ENCODE assay signal across 8 mouse cellular contexts in the genomic region with DNA sequence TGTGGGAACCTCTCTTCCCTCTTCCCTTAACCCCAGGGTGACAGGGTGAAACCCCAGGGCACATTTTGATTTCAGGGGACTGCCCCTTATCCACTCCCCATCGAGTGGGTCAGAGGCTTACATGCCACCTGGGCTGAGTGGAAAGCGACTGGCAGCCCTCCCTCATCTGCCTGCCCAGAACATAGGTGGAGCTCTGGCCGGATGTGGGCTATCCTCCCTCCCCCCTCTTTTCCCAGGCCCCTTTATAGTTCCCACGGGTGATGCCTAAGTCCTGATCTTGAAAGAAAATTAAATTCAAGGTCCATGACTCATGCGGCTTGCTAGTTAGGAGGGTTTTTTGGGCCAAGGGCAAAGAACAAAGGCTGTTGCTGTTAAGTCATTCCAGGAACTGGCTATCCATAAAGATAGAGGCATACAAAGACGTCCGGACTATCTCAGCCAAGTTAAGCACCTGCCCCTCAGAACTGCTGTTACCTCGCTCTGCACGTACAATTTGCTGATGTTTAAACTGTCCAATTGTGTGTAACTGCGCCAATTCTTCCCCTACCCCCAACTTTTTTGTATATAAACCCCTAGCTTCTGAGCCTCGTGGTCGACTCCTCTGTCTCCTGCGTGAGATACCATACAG.
DNase-seq lines count a peak whose midpoint lies in the region; ATAC-seq and TF ChIP-seq lines count a peak whose summit lies in the region.
"Not testable (repeated sequence)": the region's sequence is repeated elsewhere in the genome, so short reads cannot be mapped to it uniquely, and the experiment has no call there.

No protein-coding gene starts in this region.

- H3K4me2 ChIP-seq in intestine, postnatal 0 days (replicated peaks; ENCODE audit: low read depth) = peak overlapping the region; percentile 30

- not testable (repeated sequence) for H3K4me1 ChIP-seq in intestine, postnatal 0 days (replicated peaks; ENCODE audit: control insufficient read depth, insufficient read depth, low read length)

- H3K9me3 ChIP-seq in intestine, postnatal 0 days (ENCODE audit: control insufficient read depth) = not testable (repeated sequence)

- H3K36me3 ChIP-seq in intestine, postnatal 0 days (ENCODE audit: control insufficient read depth, insufficient read depth); splenic B cell, adult 2 months (ENCODE audit: control insufficient read depth, insufficient read depth, low read length, poor library complexity, severe bottlenecking): not testable (repeated sequence)

- 36% methylated on average over 13 of the region's 13 CpGs for WGBS in intestine, postnatal 0 days

- not testable (repeated sequence) for TF ChIP-seq CTCF in intestine, postnatal 0 days (IDR thresholded peaks at IDR 0.05; ENCODE audit: low read depth)

- DNase-seq in 416B (ENCODE audit: low read depth) = peak; percentile 63
- DNase-seq in R1 (ENCODE audit: low read depth, low spot score) = peak; percentile 16
- DNase-seq in adrenal gland, postnatal 36 days = peak; percentile 69 to 74
- DNase-seq in kidney, postnatal 4 days = peak; percentile 9 to 25
- DNase-seq in lung, postnatal 36 days = peak; percentile 35
- DNase-seq in splenic B cell, adult 2 months (ENCODE audit: low read depth, low spot score) = peak; percentile 19
- peak; percentile 53 for DNase-seq in thymus, postnatal 14 days

- H3K27me3 ChIP-seq in intestine, postnatal 0 days (replicated peaks; ENCODE audit: control insufficient read depth, insufficient read depth, low read length); splenic B cell, adult 2 months (ENCODE audit: control insufficient read depth, insufficient read depth, low read length, poor library complexity, severe bottlenecking): not testable (repeated sequence)

- H3K4me3 ChIP-seq in intestine, postnatal 0 days (ENCODE audit: low read depth, low read length) = not testable (repeated sequence)

- H3K27ac ChIP-seq in intestine, postnatal 0 days (ENCODE audit: low read depth, low read length) = peak overlapping the region; percentile 28; the same call in 1 of the 2 replicates

- H3K9ac ChIP-seq in intestine, postnatal 0 days (ENCODE audit: low read depth, low read length) = not testable (repeated sequence)

- peak; percentile 94 for ATAC-seq in intestine, postnatal 0 days

Comparison
In these comparisons a context has a peak if more than half of its experiments do, and no peak if none do; other contexts are left out.
1. DNase-seq: peak in every context shown above with its lines; median percentile 72 in adrenal gland, postnatal 36 days; 63 in 416B; 53 in thymus, postnatal 14 days; 35 in lung, postnatal 36 days; 19 in splenic B cell, adult 2 months; 17 in kidney, postnatal 4 days; 16 in R1.